Mouse (Mus musculus) midbrain, embryonic 10.5 days (tissue): ENCODE results near the gene Snx8. TPM values are rescaled to one million over a fixed set of nuclear protein-coding genes. Genes with fewer than 3 reads are reported as not detected.

Source experiments
- DNase-seq: peaks from one replicate; pipeline ENCODE4 v3.0.0-alpha.2; 2017; ENCODE audit warnings: low spot score
- H3K27ac ChIP-seq: fragments of 300-500 bp; sonication (generic); replicated peaks from 2 replicates; pipeline ENCODE4 v1.5.1; 2016; ENCODE audit warnings: mild to moderate bottlenecking
- H3K27me3 ChIP-seq: fragments of 300-500 bp; sonication (generic); 2 replicates; pipeline ENCODE4 v1.6.1; 2016; ENCODE audit warnings: low read depth, mild to moderate bottlenecking; ENCODE audit not compliant: poor library complexity, severe bottlenecking
- H3K36me3 ChIP-seq: fragments of 300-500 bp; sonication (generic); 2 replicates; pipeline ENCODE4 v1.6.1; 2016; ENCODE audit warnings: mild to moderate bottlenecking, moderate library complexity
- H3K4me1 ChIP-seq: fragments of 300-500 bp; sonication (generic); 2 replicates; pipeline ENCODE4 v1.6.1; 2016
- H3K4me3 ChIP-seq: fragments of 300-500 bp; sonication (generic); 2 replicates; pipeline ENCODE4 v1.5.1; 2016; ENCODE audit warnings: mild to moderate bottlenecking, moderate library complexity
- H3K9me3 ChIP-seq: fragments of 300-500 bp; sonication (generic); replicated peaks from 2 replicates; pipeline ENCODE4 v1.6.1; 2016; ENCODE audit warnings: mild to moderate bottlenecking
- WGBS: fragments of 180-500 bp; shearing (Covaris S2); methylation state at CpG from one replicate; pipeline ENCODE4 v1.1.7; 2016; 5-methylcytosine and 5-hydroxymethylcytosine counted together
- polyA plus RNA-seq: library from polyadenylated mRNA; unstranded; fragments of >200 nt; fragmentation: Nextera tagmentation; extraction: Ambion mirVana; gene quantifications from 2 replicates; pipeline ENCODE4 v1.2.1, GENCODE M21; 2016

The Snx8 gene
- polyA plus RNA-seq, 1 experiment from 2014 or later: 24.4 TPM

GRCm38 (mm10) chr5:140355934-140356333 is 33.1 kb downstream of the Snx8 start:
- H3K9me3 ChIP-seq: no peaks in the 10 kb centered on the region
- H3K27ac ChIP-seq: no peak overlapping the region
- peaks cover 91% of the 10 kb centered on the region for H3K36me3 ChIP-seq
- H3K4me3 ChIP-seq: no peak overlapping the region
- H3K27me3 ChIP-seq: no peaks in the 10 kb centered on the region
- DNase-seq: no peak
- H3K4me1 ChIP-seq: no peaks in the 10 kb centered on the region
- 93% methylated on average over 11 of the region's 11 CpGs for WGBS

DNA sequence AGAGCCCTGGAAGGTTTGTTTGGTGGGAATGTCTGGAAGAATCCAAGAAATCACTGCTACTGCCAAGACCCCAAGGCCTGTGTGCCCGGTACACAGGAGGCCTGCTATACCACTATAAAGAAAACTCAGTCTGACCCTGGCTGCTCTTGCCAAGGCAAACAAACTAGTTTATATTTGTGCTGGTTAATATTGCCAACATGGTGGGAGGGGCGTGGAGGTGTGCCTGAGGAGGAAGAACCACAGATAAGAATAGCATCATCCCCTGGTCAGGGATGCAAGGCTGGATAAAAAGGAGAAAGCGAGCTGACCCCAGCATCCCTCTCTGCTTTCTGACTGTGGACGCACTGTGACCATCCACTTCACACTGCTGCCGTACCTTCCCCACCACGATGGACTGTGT is 36.7 kb downstream of the Snx8 start:
- H3K36me3 ChIP-seq: peaks cover 82% of the 10 kb centered on the region

GRCm38 (mm10) chr5:140350731-140351497 is 38.1 kb downstream of the Snx8 start:
- H3K9me3 ChIP-seq: no peaks in the 10 kb centered on the region
- H3K27me3 ChIP-seq: no peaks in the 10 kb centered on the region
- no peaks in the 10 kb centered on the region for H3K4me1 ChIP-seq
- no peak overlapping the region for H3K27ac ChIP-seq
- peaks cover 80% of the 10 kb centered on the region for H3K36me3 ChIP-seq
- no peak overlapping the region for H3K4me3 ChIP-seq
- 97% methylated on average over 8 of the region's 8 CpGs for WGBS
- DNase-seq: no peak

More for the DNA sequence above, 36.7 kb downstream of the Snx8 start:
- DNase-seq: no peak
- H3K9me3 ChIP-seq: no peaks in the 10 kb centered on the region
- 94% methylated on average over 6 of the region's 6 CpGs for WGBS
- no peaks in the 10 kb centered on the region for H3K27me3 ChIP-seq
- H3K27ac ChIP-seq: no peak overlapping the region
- no peak overlapping the region for H3K4me3 ChIP-seq
- no peaks in the 10 kb centered on the region for H3K4me1 ChIP-seq

- Histone ChIP-seq H3K4me3 (no peak overlapping the region), H3K36me3 (peaks cover 80% of the 10 kb centered on the region), H3K4me1 (no peaks in the 10 kb centered on the region), H3K27ac (no peak overlapping the region), H3K9me3 (no peaks in the 10 kb centered on the region), H3K27me3 (no peaks in the 10 kb centered on the region)
- no peak for DNase-seq
- 91% methylated on average over 9 of the region's 9 CpGs for WGBS
Observed at GRCm38 (mm10) chr5:140349882-140350281, 39.2 kb downstream of the Snx8 start.

DNA sequence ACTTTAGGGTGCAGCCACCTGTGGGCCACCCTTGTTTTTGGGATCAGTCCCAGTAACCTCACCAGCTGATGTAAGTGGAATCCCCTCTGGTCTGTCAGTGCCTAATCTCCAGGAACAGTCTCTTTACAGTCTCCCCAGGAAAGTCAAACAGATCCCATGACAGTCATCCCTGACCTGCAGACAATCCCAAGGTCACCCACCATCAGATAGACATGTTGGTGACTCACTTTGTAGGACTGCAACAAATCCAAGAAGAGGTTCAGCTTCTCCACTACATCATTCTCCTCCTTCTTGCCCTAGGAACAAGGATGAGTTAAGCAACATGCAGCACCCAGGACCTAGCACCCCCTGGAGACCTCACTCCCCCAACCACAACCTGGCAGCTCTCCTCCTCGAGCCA is 43.0 kb downstream of the Snx8 start:
- no peaks in the 10 kb centered on the region for H3K4me1 ChIP-seq
- WGBS: 87% methylated on average over 1 of the region's 1 CpGs
- H3K9me3 ChIP-seq: no peaks in the 10 kb centered on the region
- peaks cover 72% of the 10 kb centered on the region for H3K36me3 ChIP-seq
- H3K4me3 ChIP-seq: no peak overlapping the region
- H3K27me3 ChIP-seq: no peaks in the 10 kb centered on the region
- no peak overlapping the region for H3K27ac ChIP-seq
- DNase-seq: no peak

GRCm38 (mm10) chr5:140345244-140345643 is 43.8 kb downstream of the Snx8 start:
- H3K9me3 ChIP-seq: no peaks in the 10 kb centered on the region
- H3K36me3 ChIP-seq: peaks cover 72% of the 10 kb centered on the region
- no peaks in the 10 kb centered on the region for H3K27me3 ChIP-seq
- WGBS: 94% methylated on average over 4 of the region's 4 CpGs
- H3K4me3 ChIP-seq: no peak overlapping the region
- H3K4me1 ChIP-seq: no peaks in the 10 kb centered on the region
- no peak overlapping the region for H3K27ac ChIP-seq
- no peak for DNase-seq

DNA sequence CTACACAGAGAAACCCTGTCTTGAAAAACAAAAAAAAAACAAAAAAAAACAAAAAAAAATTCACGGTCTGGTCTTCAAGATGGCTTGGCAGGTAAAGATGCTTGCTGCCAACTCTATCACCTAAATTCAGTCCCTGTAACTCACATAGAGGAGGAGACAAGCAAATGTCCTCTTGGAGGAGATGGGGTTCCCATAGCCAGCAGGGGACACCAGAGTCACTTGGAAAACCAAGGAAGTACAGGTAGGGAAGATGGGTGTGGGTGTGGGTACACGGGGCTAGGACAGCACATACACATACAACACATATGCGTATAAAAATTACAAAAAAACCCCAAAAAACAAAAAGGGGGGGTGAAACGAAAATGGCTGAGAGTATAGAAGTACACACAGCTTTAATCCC is 46.2 kb downstream of the Snx8 start:
- Histone ChIP-seq H3K4me3 (no peak overlapping the region), H3K9me3 (peaks cover 4% of the 10 kb centered on the region; the same call in 1 of the 2 replicates), H3K4me1 (no peaks in the 10 kb centered on the region), H3K27ac (no peak overlapping the region), H3K27me3 (no peaks in the 10 kb centered on the region), H3K36me3 (peaks cover 88% of the 10 kb centered on the region)
- 91% methylated on average over 4 of the region's 4 CpGs for WGBS
- DNase-seq: no peak

GRCm38 (mm10) chr5:140339836-140340235 is 49.2 kb downstream of the Snx8 start:
- Histone ChIP-seq H3K4me3 (no peak overlapping the region), H3K27me3 (no peaks in the 10 kb centered on the region), H3K27ac (no peak overlapping the region), H3K9me3 (peaks cover 4% of the 10 kb centered on the region; the same call in 1 of the 2 replicates), H3K4me1 (no peaks in the 10 kb centered on the region), H3K36me3 (peaks cover 82% of the 10 kb centered on the region)
- WGBS: 93% methylated on average over 3 of the region's 3 CpGs
- no peak for DNase-seq

DNA sequence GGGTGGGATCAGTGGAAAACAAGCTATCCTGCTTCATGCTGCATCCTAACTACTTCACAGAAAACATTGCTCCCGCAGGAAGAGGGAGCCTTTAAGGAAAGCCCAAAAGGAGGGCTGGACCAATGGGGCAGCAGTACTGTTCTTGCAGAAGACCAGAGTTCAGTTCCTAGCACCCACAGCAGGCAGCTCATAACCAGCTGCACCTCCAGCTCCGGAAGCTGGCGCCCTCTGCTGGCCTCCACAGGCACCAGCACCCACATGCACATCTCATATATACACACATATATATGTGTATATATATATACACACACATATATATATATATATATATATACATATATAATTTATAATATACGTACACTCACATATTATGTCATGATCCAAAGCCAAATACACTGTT is 50.3 kb downstream of the Snx8 start:
- WGBS: 94% methylated on average over 4 of the region's 4 CpGs
- DNase-seq: no peak
- Histone ChIP-seq H3K9me3 (peaks cover 4% of the 10 kb centered on the region; the same call in 1 of the 2 replicates), H3K4me3 (no peak overlapping the region), H3K4me1 (no peaks in the 10 kb centered on the region), H3K27ac (no peak overlapping the region), H3K27me3 (no peaks in the 10 kb centered on the region), H3K36me3 (peaks cover 73% of the 10 kb centered on the region)

- Histone ChIP-seq H3K4me3 (no peak overlapping the region), H3K9me3 (peaks cover 4% of the 10 kb centered on the region; the same call in 1 of the 2 replicates), H3K4me1 (peaks cover 8% of the 10 kb centered on the region), H3K36me3 (peaks cover 59% of the 10 kb centered on the region), H3K27me3 (no peaks in the 10 kb centered on the region), H3K27ac (no peak overlapping the region)
- WGBS: 89% methylated on average over 1 of the region's 1 CpGs
- peak; percentile 41 for DNase-seq
Observed at GRCm38 (mm10) chr5:140336680-140337079, 52.4 kb downstream of the Snx8 start.

DNA sequence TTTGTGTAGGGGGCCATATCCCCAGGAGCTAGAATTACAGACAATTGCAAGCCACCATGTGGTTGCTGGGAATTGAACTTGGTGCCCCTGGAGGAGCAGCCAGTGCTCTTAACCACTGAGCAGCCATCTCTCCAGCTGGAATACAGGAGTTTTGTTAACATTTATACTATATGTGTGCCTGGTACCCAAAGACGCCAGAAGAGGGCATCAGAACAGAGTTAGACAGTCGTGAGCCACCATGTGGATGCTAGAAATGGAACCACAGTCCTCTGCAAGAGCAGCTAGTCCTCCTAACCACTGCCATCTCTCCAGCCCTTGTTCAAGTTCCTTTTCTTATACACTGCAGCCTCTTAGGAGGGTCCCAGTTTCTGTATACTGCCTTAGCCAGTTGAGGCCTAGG is 55.4 kb downstream of the Snx8 start:
- peaks cover 48% of the 10 kb centered on the region for H3K36me3 ChIP-seq

DNA sequence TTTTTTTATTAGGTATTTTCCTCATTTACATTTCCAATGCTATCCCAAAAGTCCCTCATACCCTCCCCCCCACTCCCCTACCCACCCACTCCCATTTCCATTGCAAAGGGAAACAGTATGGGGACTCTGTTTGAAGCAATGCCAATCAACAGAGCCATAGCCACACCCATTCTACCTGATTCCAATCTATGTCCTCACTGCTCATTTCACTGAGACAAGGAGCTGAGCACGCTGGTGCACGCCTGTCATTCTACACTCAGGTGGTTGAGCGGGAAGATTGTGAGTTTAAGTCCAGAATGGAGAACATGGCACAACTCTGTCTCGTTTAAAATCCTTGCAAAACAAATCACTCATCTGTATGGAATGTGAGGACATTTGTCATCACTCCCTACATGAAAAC is 56.5 kb downstream of the Snx8 start:
- H3K4me3 ChIP-seq: peak overlapping the region; percentile 70
- H3K27me3 ChIP-seq: no peaks in the 10 kb centered on the region
- DNase-seq: no peak
- H3K4me1 ChIP-seq: peaks cover 20% of the 10 kb centered on the region
- peaks cover 48% of the 10 kb centered on the region for H3K36me3 ChIP-seq
- WGBS: 65% methylated on average over 4 of the region's 4 CpGs
- peak overlapping the region; percentile 94 for H3K27ac ChIP-seq
- H3K9me3 ChIP-seq: no peaks in the 10 kb centered on the region

More for the DNA sequence above, 55.4 kb downstream of the Snx8 start:
- peaks cover 20% of the 10 kb centered on the region for H3K4me1 ChIP-seq
- no peaks in the 10 kb centered on the region for H3K27me3 ChIP-seq
- H3K4me3 ChIP-seq: no peak overlapping the region
- H3K27ac ChIP-seq: no peak overlapping the region
- peaks cover 2% of the 10 kb centered on the region; the same call in 1 of the 2 replicates for H3K9me3 ChIP-seq
- peak; percentile 25 for DNase-seq
- 47% methylated on average over 2 of the region's 2 CpGs for WGBS

GRCm38 (mm10) chr5:140331615-140332512 is 57.2 kb downstream of the Snx8 start, which contains the start of gene Mrm2:
TSS of gene Mrm2 (minus strand) at chr5:140331898.
- under 1% methylated on average over 39 of the region's 39 CpGs for WGBS
- no peaks in the 10 kb centered on the region for H3K9me3 ChIP-seq
- peaks cover 20% of the 10 kb centered on the region for H3K4me1 ChIP-seq
- no peaks in the 10 kb centered on the region for H3K27me3 ChIP-seq
- H3K36me3 ChIP-seq: peaks cover 50% of the 10 kb centered on the region
- peak within 1 kb of the TSS; percentile 94 for H3K27ac ChIP-seq
- DNase-seq: peak; percentile 88
- peak within 1 kb of the TSS; percentile 70 for H3K4me3 ChIP-seq
